Mouse (Mus musculus): ENCODE measurements around the gene Rtn4. TPM values are rescaled to one million over a fixed set of nuclear protein-coding genes. Genes with fewer than 3 reads are reported as not detected.
A peak's percentile ranks its signal among the peaks of the same experiment; 100 is the strongest.

Gene Rtn4
- total and polyA plus RNA-seq, 2 experiments = 38.7 to 156 TPM

DNA sequence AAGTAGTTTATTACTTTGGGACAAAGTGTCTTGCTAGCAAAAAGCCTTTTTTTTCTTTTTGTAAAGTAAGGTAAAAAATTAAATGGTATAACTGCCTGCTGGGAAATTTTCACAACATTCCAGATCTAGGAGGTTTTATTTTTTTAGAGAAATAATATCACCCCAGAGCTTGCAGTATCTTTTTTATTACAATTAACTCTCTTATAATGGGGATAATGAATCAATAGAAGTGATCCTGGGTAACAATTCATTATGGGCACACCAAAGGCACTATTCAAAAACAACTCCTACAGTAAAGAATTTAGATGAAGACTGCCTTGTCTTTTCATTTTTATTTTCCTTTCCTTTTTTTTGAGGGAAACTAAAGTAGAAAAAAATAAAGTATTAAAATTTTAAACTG lies 2.0 kb downstream of the Rtn4 start:
- Histone ChIP-seq H3K27ac (replicated peaks; ENCODE audit: insufficient read depth, low read depth, low read length) (no peak overlapping the region), H3K79me2 (ENCODE audit: control insufficient read depth, insufficient read depth, low read length) (no peaks in the 10 kb centered on the region), H3K4me1 (ENCODE audit: control insufficient read depth, insufficient read depth, low read length) (no peaks in the 10 kb centered on the region), H3K9ac (ENCODE audit: low read depth, low read length) (no peak overlapping the region), H3K36me3 (ENCODE audit: control insufficient read depth, insufficient read depth, low read length) (no peaks in the 10 kb centered on the region), H3K4me3 (ENCODE audit: insufficient read depth, low read depth, low read length) (no peak overlapping the region), H3K27me3 (ENCODE audit: control insufficient read depth, insufficient read depth, low read length) (no peaks in the 10 kb centered on the region)
- DNase-seq (ENCODE audit: extremely low read depth, low read depth, low spot score) = no peak
- TF ChIP-seq POLR2A (IDR thresholded peaks at IDR 0.05; ENCODE audit: extremely low read depth, insufficient read depth, low read length) (no peak), CTCF (IDR thresholded peaks at IDR 0.05; ENCODE audit: low read depth, low read length) (no peak)

DNA sequence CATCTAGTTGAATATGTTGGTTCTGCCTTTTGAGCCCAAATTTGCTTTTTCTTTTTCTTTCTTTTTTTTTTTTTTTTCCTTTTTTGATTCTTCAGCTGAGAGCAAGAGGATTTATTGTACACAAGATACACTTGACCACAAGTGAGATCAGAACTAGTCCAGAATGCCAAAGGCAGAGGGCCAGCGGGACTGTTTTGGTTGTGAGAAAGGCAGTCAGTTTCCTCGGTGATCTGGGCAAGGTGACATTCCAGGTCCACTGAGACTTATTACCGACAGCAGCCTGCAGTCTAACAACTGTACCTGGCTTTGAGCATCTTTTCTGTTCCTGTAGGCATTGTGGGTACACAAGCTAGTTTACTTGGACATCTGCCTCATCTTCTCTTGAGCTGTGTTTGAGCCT lies 10.0 kb downstream of the Rtn4 start:
- TF ChIP-seq POLR2A (IDR thresholded peaks at IDR 0.05; ENCODE audit: extremely low read depth, insufficient read depth, low read length) = no peak
- no peak for TF ChIP-seq CTCF (IDR thresholded peaks at IDR 0.05; ENCODE audit: low read depth, low read length)
- Histone ChIP-seq H3K27me3 (ENCODE audit: control insufficient read depth, insufficient read depth, low read length) (no peaks in the 10 kb centered on the region), H3K36me3 (ENCODE audit: control insufficient read depth, insufficient read depth, low read length) (no peaks in the 10 kb centered on the region), H3K27ac (replicated peaks; ENCODE audit: insufficient read depth, low read depth, low read length) (no peak overlapping the region), H3K9ac (ENCODE audit: low read depth, low read length) (no peak overlapping the region), H3K4me1 (ENCODE audit: control insufficient read depth, insufficient read depth, low read length) (no peaks in the 10 kb centered on the region), H3K79me2 (ENCODE audit: control insufficient read depth, insufficient read depth, low read length) (0 out of 2 replicates have a peak, but pooled peaks cover 2% of the 10 kb centered on the region), H3K4me3 (ENCODE audit: insufficient read depth, low read depth, low read length) (no peak overlapping the region)
- WGBS = 90% methylated on average over 3 of the region's 3 CpGs
- DNase-seq (ENCODE audit: extremely low read depth, low read depth, low spot score) = no peak

DNA sequence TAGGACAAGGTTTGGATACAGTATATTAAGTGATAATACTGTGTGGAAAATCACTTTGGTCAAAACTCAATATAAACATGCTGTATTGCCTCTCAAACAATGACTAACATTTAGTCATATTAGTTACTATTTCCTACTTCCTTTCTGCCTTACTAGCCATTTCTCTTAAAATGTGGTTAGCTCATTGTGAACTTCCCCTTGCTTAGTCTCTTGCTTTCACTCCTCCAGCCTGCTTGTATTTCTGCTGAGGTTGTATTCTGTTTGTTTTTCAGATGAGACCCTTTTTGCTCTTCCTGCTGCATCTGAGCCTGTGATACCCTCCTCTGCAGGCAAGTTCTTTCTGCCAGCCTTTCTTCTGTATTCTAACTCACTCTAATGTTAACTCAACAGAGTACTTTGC lies 12.5 kb downstream of the Rtn4 start:
- H3K9ac ChIP-seq (ENCODE audit: low read depth, low read length) = no peak overlapping the region
- TF ChIP-seq CTCF (IDR thresholded peaks at IDR 0.05; ENCODE audit: low read depth, low read length) = no peak
- no peak for TF ChIP-seq POLR2A (IDR thresholded peaks at IDR 0.05; ENCODE audit: extremely low read depth, insufficient read depth, low read length)
- H3K79me2 ChIP-seq (ENCODE audit: control insufficient read depth, insufficient read depth, low read length) = 0 out of 2 replicates have a peak, but pooled peaks cover 2% of the 10 kb centered on the region
- no peaks in the 10 kb centered on the region for H3K4me1 ChIP-seq (ENCODE audit: control insufficient read depth, insufficient read depth, low read length)
- H3K4me3 ChIP-seq (ENCODE audit: insufficient read depth, low read depth, low read length) = no peak overlapping the region
- DNase-seq (ENCODE audit: extremely low read depth, low read depth, low spot score) = peak; percentile 21
- H3K36me3 ChIP-seq (ENCODE audit: control insufficient read depth, insufficient read depth, low read length) = no peaks in the 10 kb centered on the region; the same call in 1 of the 2 replicates
- no peak overlapping the region for H3K27ac ChIP-seq (replicated peaks; ENCODE audit: insufficient read depth, low read depth, low read length)
- no peaks in the 10 kb centered on the region for H3K27me3 ChIP-seq (ENCODE audit: control insufficient read depth, insufficient read depth, low read length)

DNA sequence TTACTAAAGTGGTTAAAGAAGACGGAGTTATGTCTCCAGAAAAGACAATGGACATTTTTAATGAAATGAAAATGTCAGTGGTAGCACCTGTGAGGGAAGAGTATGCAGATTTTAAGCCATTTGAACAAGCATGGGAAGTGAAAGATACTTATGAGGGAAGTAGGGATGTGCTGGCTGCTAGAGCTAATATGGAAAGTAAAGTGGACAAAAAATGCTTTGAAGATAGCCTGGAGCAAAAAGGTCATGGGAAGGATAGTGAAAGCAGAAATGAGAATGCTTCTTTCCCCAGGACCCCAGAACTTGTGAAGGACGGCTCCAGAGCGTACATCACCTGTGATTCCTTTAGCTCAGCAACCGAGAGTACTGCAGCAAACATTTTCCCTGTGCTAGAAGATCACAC lies 14.1 kb downstream of the Rtn4 start:
- TF ChIP-seq POLR2A (IDR thresholded peaks at IDR 0.05; ENCODE audit: extremely low read depth, insufficient read depth, low read length) (no peak), CTCF (IDR thresholded peaks at IDR 0.05; ENCODE audit: low read depth, low read length) (no peak)
- Histone ChIP-seq H3K9ac (ENCODE audit: low read depth, low read length) (no peak overlapping the region), H3K36me3 (ENCODE audit: control insufficient read depth, insufficient read depth, low read length) (no peaks in the 10 kb centered on the region; the same call in 1 of the 2 replicates), H3K4me3 (ENCODE audit: insufficient read depth, low read depth, low read length) (no peak overlapping the region), H3K79me2 (ENCODE audit: control insufficient read depth, insufficient read depth, low read length) (peaks cover 6% of the 10 kb centered on the region; the same call in 1 of the 2 replicates), H3K27ac (replicated peaks; ENCODE audit: insufficient read depth, low read depth, low read length) (no peak overlapping the region), H3K27me3 (ENCODE audit: control insufficient read depth, insufficient read depth, low read length) (no peaks in the 10 kb centered on the region), H3K4me1 (ENCODE audit: control insufficient read depth, insufficient read depth, low read length) (no peaks in the 10 kb centered on the region)
- 92% methylated on average over 4 of the region's 4 CpGs for WGBS
- no peak for DNase-seq (ENCODE audit: extremely low read depth, low read depth, low spot score)

DNA sequence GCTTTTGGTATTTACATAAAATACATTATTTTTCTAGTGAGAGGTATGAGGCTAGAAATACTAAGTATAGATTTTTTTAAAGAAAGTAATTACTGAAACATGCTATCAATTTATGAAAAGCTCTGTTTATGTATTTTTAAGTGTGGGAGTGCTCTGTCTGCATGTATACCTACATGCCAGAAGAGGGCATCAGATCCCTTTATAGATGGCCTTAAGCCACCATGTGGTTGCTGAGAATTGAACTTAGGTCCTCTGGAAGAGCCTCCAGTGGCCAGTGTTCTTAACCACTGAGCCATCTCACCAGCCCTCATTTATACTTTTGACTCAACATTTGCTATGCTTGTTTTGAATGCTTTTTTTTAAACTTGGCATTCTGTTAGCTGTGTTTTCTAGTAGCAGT lies 16.8 kb downstream of the Rtn4 start:
- peaks cover 3% of the 10 kb centered on the region; the same call in 1 of the 2 replicates for H3K79me2 ChIP-seq (ENCODE audit: control insufficient read depth, insufficient read depth, low read length)
- H3K36me3 ChIP-seq (ENCODE audit: control insufficient read depth, insufficient read depth, low read length) = no peaks in the 10 kb centered on the region; the same call in 1 of the 2 replicates
- TF ChIP-seq CTCF (IDR thresholded peaks at IDR 0.05; ENCODE audit: low read depth, low read length) (0 out of 2 replicates have a peak, but pooled peaks have one; percentile 2), POLR2A (IDR thresholded peaks at IDR 0.05; ENCODE audit: extremely low read depth, insufficient read depth, low read length) (no peak)
- no peak overlapping the region for H3K4me3 ChIP-seq (ENCODE audit: insufficient read depth, low read depth, low read length)
- no peak overlapping the region for H3K27ac ChIP-seq (replicated peaks; ENCODE audit: insufficient read depth, low read depth, low read length)
- H3K9ac ChIP-seq (ENCODE audit: low read depth, low read length) = no peak overlapping the region
- H3K4me1 ChIP-seq (ENCODE audit: control insufficient read depth, insufficient read depth, low read length) = no peaks in the 10 kb centered on the region
- no peaks in the 10 kb centered on the region for H3K27me3 ChIP-seq (ENCODE audit: control insufficient read depth, insufficient read depth, low read length)
- DNase-seq (ENCODE audit: extremely low read depth, low read depth, low spot score) = no peak

DNA sequence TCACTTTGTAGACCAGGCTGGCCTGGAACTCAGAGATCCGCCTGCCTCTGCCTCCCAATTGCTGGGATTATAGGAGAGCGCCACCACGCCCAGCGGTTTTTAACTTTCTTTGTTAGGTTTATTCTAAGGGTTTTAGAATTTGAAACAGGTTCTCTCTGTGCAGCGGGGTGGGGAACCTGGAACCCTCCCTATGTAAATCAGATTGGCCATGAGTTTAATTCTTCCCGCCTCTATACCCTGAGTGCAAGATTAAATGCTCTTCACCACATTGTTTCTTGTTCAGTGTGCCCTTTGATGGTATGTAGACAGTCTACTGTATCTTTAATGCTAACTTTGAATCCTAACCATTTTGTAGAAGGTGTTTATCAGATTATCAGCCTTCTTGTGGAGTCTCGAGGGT lies 21.4 kb downstream of the Rtn4 start:
- peaks cover 3% of the 10 kb centered on the region; the same call in 1 of the 2 replicates for H3K79me2 ChIP-seq (ENCODE audit: control insufficient read depth, insufficient read depth, low read length)
- DNase-seq (ENCODE audit: extremely low read depth, low read depth, low spot score) = no peak
- no peak for TF ChIP-seq CTCF (IDR thresholded peaks at IDR 0.05; ENCODE audit: low read depth, low read length)
- TF ChIP-seq POLR2A (IDR thresholded peaks at IDR 0.05; ENCODE audit: extremely low read depth, insufficient read depth, low read length) = no peak
- no peak overlapping the region for H3K4me3 ChIP-seq (ENCODE audit: insufficient read depth, low read depth, low read length)
- no peaks in the 10 kb centered on the region for H3K36me3 ChIP-seq (ENCODE audit: control insufficient read depth, insufficient read depth, low read length)
- H3K27ac ChIP-seq (replicated peaks; ENCODE audit: insufficient read depth, low read depth, low read length) = no peak overlapping the region
- 91% methylated on average over 7 of the region's 7 CpGs for WGBS
- H3K27me3 ChIP-seq (ENCODE audit: control insufficient read depth, insufficient read depth, low read length) = no peaks in the 10 kb centered on the region
- peaks cover 3% of the 10 kb centered on the region; the same call in 1 of the 2 replicates for H3K4me1 ChIP-seq (ENCODE audit: control insufficient read depth, insufficient read depth, low read length)
- H3K9ac ChIP-seq (ENCODE audit: low read depth, low read length) = no peak overlapping the region
